Mouse (Mus musculus) frontal cortex, postnatal 14 days (tissue): ENCODE data around the gene Tet3.

Experiments used
- DNase-seq, 2 experiments: peaks; one replicate each; pipeline ENCODE4 v3.0.0; 2022; ENCODE audit warnings: low spot score in 2 of 2

The Tet3 gene

DNA sequence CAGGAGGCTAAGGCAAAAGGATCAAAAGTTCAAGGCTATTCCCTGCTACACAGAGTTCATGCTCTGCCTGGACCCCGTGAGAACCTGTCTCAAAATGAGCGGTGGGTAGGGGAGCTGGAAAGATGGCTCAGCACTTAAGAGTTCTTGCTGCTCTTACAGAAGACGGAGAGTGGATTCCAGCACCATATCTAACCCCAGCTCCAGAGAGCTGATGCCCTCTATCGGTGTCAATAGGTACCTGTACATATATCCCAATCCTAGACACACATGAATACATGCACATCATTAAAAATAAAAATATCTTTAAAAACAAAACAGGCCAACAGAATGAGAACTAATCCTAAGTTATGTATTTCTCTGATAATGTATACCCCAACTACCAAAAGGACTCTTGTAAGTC is 19.3 kb upstream of the Tet3 start:
- no peak for DNase-seq

DNA sequence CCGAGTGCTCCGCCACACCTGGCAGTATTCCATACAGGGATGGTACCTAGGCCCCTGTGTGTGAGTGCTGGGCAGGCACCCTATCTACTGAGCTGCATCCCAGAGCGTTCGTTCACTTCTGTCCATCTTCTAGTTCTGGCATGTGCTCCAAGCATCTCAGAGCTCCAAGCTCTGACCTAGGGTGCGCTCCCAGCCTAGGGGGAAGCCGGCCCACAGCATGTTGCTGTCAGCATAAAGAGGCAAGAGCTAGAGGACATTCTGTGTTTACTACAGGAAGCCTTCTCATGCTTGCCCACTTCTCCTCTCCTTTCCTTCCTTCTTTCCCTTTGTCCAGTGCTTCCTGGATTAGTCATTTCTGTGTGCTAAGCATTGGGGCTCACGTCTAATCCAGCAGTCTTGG is 16.5 kb upstream of the Tet3 start:
- no peak for DNase-seq

DNA sequence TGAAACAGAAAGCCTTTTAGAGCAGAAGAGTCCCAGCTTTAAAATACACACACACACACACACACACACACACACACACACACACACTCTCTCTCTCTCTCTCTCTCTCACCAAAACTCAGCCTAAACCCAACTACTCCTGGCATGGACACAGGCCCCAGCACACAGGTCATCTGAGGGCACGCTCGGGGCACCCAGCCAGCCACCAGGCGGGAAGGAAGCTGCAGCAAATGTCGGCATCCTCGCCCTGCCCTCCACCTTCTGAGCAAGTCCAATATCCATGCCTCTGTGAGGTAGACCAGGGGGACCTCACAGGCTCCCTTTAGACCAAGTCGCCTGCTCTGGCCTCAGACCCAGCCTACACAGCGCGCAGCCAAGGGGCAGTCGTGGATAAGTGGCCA is 14.4 kb upstream of the Tet3 start:
- DNase-seq = no peak

DNA sequence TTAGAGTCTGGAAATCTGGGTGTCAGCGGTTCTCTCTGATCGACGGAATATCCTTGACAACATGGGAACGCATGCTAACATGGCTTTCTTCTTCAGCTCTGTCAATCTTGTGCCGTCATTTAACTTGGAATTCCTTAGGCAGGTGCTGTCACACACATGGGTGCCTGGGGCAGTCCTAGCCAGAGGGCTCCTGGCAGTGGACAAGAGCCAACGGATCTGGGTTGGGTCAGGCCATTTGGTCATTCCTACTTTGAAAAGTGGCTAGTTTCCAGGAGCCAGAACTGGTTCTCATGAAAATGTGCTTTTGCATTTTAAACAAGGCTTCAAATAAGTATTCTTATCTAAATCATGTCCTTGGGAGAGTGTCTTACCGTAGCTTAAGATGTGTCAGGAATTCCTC is 12.9 kb upstream of the Tet3 start:
- DNase-seq = no peak

DNA sequence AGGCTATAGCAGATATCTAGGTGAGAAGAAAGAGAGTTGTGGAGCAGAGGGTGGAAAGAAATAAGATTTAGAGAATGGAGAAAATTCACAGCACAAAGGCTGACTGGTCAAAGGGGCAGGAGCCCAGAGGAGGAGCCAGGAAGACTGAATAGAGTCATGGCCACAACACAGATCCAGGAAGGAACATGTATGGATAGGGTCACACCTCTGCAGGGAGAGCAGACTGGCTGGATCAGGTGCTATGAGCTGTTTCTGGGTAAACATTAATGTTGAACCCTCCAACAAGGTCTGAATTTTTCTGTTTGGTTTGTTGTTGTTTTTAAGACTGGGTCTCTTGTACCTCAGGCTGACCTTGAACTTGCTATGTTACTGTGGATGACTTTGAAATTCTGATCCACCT is 5.1 kb upstream of the Tet3 start:
- DNase-seq = no peak

DNA sequence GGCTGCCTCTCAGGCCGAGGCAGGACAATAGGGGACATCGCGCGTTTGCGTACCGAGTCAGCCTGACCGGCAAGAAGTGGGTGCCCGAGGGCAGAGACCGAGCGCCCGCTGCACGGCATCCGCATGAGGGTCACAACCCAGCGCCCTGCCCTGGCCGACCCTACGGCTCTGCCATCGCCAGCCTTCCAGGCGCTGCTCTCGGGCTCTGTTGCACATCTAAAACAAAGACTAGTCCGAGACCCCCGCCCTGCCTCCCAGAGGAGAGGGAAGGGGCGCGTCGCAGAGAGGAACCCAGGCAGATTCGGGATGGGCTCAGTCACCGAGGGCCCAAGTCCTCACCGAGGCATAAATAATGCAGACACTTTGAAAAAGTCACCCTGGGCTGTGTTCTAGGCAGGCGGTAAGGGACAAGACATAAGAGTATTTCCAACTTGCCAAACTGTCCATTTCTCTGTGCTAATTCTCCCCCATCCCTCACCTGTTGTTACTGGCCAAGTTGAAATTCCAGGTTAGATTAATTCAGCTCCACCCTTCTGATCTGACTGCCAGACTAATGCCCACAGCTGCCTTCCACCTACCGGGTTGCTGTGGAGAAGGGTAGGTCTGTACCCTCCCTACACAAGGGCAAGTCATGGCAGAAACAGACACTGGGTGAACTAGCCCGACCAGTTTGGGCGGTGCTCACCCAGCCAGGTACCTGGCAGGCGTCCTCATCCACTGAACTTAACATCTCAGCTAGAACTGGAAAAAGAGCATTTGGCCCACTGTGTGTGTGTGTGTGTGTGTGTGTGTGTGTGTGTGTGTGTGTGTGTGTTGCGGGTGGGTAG is 1.7 kb downstream of the Tet3 start:
- no peak for DNase-seq

DNA sequence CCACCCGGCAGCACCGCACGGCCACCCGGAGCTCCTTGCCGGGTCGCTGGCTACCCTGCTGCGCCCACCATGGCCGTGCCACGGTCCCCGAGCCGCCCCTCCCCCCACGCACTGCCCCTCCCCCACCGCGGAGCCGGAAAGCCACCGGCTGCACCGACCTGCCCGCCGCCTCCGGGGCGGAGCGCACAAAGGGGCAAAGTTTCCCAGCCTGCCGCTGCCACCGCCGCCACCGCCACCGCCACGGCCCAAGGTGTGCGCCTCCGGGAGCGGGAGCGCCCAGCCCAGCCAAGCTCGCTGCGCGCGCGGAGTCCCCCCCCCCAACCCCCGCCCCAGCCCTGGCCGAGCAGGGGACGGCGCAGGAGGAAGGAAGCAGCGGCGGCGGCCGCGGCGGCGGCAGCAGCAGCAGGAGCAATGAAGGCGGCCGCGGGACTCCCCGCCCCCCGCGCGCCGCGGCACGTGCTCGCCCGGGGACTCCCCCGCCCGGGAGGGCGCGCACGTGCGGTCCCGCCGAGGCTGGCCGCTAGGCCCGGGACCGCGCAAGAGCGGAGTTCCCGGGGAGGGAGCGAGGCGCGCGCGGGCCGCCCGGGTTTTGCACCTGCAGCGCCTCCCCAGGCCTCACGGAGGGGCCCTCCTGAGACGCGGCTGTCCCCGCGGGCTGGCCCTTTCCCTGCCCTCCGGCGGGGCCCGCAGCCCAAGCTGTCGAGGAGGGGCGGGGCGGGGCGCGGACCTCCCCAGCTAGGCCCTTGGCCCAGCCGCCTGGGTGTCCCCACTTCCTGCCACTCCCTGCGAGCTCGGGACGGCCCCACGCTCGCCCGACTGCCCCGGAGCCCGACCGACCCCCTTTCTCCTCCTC is 2.5 kb downstream of the Tet3 start:
- peak in 1 of 2 experiments; percentile 25 for DNase-seq

DNA sequence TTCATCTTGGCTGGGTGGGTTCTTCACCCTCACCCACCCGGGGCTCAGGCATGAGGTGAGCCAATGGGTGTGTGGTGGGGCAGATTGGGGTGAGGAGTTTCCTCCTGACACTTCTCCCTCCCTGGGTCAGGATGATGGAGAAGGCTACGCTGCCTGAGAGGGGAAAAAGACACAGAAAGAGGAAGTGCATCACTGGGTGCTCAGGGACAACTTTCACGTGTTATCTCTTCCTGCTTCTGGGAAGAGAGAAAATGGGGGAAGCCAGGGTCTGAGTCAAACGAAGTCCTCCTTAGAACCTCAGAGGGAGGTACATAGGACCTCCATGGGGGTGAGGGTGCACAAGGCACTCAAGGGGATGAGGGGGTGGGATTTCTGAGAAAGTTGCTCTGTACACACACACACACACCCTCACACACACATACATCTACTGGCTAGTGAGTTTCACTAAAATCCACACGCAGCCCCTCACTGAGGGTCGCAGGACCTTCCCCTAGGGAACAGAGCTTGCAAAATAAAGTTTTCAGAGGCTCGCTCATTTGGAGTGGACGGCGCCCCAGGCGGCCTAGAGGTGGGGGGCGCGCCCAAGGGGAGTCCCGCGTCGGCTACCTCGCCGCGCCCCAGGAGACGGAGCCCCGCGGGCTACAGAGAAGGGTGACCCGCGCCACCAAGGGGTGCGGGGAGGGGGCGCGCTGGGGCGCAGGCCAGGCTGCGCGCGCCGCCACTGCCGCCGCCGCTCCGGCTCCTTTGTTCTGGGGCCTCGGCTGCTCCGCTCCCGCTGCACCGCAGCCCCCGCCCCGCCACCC is 3.4 kb downstream of the Tet3 start:
- no peak for DNase-seq

DNA sequence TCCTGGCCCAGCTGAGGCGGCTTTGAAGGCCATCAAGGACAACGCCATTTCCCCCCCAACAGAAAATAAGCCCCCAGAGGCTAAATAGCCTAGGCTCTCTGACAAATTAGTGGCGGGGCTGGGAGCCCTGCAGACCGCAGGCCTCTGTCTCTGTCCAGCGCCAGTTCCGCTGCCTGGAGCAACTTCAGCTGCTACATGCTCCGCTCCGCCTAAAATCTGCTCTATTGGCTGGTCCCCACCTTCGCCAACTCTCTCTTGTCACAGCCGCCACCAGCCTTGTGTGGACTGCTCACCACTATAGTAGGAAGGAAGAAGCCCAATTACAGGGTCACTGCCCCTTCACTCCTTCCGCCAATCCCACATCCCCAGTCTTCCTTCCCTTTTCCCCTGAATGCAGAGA is 5.2 kb downstream of the Tet3 start:
- DNase-seq = no peak

DNA sequence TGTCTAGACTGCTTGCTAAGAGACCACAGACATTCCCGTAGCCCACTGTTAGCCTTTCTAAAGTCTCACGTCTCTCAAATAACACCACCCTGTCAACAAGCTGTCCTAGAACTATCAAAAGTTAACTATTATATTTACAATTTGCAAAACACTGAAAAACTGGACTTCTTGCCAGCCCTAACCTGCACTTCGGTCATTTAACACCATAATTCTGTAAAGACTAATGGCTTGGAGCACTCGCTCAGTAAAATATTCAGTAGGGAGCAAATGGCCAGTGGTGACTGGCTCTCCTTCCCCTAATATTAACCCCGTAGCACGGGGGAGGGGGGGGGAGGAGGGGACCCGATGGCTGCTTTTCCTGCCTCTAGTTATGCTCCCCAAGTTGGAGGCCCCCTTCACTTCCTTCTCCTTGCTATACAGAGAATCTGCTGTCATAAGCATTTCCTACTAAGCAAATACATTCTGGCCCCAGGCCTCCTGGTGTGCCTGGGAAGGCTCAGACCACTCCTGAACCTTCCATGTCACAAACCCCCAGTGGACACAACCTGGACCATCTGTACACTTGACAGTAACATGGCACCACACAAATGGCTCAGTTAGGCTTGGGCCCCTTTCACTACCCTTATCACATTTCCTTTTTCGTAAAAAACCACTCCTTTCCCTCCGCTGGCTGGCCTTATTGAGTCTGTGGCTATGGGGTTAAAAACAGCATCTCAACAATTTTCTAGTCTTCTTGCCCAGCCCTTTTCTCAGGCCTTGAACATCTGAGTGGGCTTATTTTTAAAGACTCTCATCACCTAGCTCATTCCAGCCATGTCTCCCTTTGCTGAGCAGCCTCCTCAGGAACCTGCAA is 8.2 kb downstream of the Tet3 start:
- no peak for DNase-seq

DNA sequence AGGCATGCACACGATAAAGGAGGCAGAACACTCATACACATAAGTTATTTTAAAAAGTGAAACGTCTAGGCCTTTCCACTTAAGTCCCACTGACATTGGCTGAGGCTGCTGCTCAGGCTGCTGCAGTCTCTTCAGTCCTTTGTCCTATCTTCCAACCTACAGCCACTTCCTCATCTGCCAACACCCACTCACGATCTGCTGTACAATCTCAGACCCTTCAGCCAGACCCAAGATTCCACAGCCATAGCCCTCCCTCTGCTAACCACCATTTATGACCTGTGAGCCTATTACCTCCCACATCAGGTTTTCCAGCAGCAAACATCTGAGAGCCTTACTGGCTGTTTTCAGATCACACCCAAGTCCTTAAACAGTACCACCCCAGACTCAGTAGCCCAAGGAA is 9.4 kb downstream of the Tet3 start:
- DNase-seq = no peak

DNA sequence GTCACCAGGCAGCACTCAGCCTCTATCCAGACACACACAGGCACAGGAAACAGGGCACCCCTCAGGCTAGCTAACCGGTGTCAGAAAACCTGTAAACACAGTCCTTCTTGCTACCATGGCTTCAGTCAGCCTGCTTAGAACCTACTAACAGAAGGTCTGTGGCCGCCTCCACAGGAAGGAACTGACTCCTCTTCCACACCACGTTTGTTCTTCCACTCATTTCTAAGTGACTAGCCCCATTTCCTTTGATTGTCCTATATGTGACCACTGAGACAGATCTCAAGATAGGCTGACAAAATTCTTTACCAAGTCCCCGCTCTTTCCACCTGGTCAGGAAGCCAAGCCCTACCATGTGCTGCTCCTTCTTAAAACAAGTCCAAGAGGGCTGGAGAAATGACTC is 10.0 kb downstream of the Tet3 start:
- no peak for DNase-seq

DNA sequence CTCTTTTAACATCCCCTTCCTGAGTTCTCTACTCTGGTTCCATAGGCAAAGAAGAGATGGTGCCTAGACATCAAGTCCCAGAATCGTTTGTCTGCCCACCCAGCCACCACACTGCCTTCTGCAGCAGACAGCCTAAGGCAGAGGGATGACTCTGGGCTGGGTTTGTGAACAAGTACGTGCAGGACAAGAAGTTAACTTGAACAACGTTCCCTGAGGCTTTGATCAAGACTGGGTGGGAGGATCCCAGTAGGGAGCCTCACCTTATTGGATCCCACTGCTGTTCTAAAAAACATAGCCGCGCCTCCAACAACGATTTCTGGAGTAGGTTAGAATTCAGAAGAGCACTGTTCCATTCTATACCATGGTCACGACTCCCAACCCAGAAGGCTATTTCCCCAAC is 11.9 kb downstream of the Tet3 start:
- DNase-seq = no peak

DNA sequence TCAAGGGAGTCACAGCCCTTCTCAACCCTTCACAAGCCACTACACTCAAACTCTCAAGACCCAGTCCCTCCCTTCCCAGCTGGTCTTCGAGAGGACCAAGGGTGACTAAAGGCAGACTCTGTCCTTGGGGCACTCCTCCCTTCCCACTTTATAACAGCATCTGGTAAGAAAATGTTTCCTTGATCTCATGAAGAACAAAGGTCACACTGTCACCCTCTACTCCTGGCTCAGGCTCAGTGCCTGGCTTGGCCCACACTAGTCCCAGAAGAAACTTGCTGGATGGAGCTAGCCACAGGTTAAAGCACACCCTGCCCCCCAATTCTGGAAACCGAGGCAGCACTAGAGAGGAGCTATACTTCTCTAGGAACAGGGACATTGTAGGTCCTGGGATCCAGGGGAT is 13.1 kb downstream of the Tet3 start:
- DNase-seq = no peak

DNA sequence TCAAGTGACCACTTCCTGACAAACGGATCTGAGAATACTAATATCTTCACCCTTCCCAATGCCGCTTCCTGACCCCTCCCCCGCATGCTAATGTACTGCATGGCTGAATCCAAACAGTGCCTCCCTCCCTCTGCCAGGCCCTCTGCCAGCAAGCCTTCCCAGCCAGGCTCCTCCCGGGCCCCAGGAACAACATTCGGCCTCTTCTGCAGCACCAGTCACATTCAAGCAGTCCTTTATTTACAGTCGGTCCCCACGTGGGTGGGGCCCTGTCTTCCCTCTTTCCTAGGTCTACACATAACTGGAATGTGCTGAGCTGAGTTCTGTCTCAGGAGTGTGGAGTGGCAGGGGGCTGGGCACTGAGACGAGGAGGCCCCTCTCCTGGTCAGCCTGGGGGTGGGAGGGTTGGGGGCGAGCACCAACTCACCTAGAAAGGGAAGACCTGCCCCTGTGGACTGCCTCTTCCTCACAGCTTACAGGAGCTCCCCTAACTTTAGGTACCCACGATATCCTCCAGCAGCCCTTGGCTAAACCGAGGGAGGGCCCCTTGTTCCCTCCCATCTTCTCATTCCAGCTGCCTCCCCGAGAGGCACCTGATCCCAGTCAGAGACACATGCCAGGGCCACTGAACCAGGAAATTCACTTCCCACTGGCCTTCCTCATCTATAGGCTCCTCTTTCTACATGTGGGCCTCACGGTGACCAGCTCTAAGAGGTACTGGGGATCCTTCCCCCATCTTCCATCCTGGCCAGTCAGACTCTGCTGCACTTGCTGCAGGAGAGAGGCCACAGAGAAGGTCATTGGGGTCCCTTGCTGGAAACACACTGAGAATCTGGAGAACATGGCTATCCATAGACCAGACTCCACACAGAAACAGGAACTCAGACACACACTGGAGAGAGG is 15.2 kb downstream of the Tet3 start:
- DNase-seq = peak; percentile 58 to 59

DNA sequence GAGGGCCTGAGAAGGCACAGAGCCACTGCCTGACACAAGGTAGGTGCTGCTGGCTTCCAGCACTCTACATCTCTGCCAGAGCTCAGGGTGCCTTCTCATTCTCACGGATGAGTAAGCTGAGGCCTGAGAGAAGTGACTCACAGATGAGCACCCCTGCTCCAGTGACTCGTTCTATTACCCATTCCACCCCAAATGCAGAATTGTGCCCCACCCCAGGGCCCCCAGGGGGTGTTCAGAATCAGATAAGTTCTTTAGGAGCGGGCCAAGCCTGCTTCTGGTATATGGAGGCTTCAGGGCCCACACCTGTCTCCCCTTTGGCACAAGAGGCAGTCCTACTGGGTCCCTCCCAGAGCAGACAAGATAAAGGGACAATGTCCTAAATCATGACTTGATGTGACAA is 16.2 kb downstream of the Tet3 start:
- peak in 1 of 2 experiments; percentile 14 for DNase-seq

DNA sequence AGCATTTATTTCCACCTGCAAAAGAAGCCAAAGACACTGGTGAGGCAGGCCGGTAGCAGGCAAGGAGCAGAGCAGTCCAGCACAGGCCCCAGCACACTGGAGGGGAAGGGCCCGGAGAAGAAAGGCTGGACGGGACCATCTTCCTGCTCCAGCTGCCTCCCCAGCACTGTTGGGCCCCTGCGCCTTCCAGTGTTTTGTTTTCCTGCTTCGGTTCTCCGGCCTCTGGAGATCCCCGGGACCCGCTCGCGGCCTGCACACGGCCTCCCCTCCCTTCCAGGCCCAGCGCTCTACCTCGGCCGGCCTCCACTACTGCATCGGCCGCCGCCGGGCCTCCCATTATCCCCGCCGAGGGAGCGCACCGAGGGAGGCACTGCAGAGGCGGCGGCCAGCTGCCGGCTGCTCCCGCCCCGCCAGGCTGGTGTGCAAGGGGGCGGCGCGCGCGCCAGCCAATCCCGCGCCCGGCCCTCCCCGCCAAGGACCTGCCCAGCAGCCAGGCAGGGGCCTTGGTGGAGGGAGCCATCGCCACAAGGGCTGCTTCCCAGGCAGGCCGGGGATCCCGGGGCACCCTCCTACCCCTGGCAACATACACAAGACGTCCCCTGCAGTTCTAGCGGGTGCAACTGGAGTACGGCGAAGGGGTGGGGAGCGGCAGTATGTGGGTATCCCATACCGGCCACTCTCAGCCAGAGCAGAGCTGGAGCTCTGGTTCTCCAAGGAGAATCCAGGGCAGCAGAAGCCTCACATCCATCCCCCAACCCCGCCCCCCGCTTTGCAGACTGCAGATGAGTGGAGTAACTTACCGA is 17.4 kb downstream of the Tet3 start:
- DNase-seq = peak; percentile 70 to 80

DNA sequence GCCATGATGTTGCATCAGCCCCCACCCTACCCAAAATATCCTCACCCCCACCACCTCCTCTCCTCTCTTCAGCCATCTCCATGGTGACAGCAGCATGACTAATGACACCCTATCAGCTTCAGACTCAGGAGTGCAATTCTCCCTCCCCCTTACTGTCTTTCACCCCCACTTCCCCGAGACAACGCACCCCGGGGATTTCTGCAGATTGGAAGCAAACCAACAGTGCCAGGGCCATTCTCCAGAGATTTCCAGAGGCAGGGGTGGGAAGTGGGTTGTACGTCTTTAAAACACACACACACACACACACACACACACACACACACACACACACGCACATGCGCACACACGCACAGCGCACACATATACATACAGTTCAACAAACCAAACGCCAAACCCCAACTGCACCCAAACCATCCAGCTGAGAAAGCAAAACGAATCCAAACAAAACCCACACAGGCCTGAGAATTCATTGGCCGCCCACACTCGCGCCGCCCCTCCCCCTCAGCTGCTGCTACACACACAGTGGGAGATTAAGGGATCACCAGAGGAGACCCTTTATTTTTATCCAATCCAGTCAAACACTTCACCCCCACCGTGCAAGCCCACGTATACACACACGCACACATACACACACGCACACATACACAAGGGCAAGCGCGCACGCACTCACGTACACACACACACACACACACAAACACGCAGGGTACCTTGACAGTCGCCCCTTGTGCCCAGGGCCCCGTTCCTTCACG is 18.2 kb downstream of the Tet3 start:
- peak; percentile 80 for DNase-seq

DNA sequence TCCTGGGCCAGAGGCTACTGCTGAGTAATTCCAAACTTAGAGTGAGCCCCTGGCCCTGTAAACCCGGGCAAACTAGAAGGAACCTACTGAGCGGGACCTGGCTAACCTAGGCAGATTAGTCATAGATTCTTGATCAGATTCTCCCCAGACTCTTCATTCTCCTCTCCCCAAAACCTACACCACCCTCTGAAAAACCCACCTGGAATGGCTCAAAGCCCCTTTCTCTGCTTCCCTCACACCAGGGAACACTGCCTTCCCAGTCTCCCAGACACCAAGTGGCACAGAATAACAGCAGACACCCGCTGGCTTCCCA is 18.7 kb downstream of the Tet3 start:
- DNase-seq = no peak
